29 mouse cellular contexts compared by ENCODE assay signal in genomic region chr3:151638326-151638725, GRCm38 (mm10).
DNase-seq lines count a peak whose midpoint lies in the region; ATAC-seq and TF ChIP-seq lines count a peak whose summit lies in the region.
"Had no signal": no experiment of that assay in that cellular context is flagged by ENCODE, and none has a peak within 500 bp of the region (broad histone marks: within the 10 kb centered on the region; RNA-seq: fewer than 3 reads in every experiment).

No protein-coding gene starts in this region.

- peak; percentile 8 for DNase-seq in embryo, embryonic 10.5 days (ENCODE audit: low spot score)
- DNase-seq in embryo, embryonic 9.5 days (ENCODE audit: extremely low spot score) = no peak
- DNase-seq in kidney, postnatal 0 days (ENCODE audit: low spot score) = no peak
- no peak for DNase-seq in kidney, postnatal 25 days
- DNase-seq in 3T3-L1 (ENCODE audit: low read depth, low spot score) = peak; percentile 41
- DNase-seq in brain, adult 2 months (ENCODE audit: low read depth, low spot score) = peak; percentile 5
- no peak for DNase-seq in adrenal gland, postnatal 10 days
- no peak for DNase-seq in embryonic facial prominence, embryonic 10.5 days (ENCODE audit: low spot score)
- DNase-seq: adrenal gland, postnatal 14 days; cerebellum, adult 8-10 months; cerebellum, postnatal 36 days; gastrocnemius, adult 2 months; kidney, adult 18-20 months; right cerebral cortex, adult 18-20 months; thymus, adult 2 months had no signal

- H3K4me3 ChIP-seq in kidney, postnatal 0 days (replicated peaks; ENCODE audit: low read depth, low read length) = no peak overlapping the region
- no peak overlapping the region for H3K4me3 ChIP-seq in embryonic facial prominence, embryonic 10.5 days
- H3K4me3 ChIP-seq: embryonic facial prominence, embryonic 13.5 days; erythroblast, embryonic 14.5 days; forebrain, embryonic 12.5 days; gastrocnemius, adult 2 months; heart, embryonic 10.5 days; hindbrain, embryonic 10.5 days; limb, embryonic 12.5 days; liver, embryonic 12.5 days; lung, embryonic 15.5 days; midbrain, embryonic 10.5 days; neural tube, embryonic 15.5 days had no signal

- no peaks in the 10 kb centered on the region for H3K36me3 ChIP-seq in kidney, postnatal 0 days (ENCODE audit: insufficient read depth, low read length)
- no peaks in the 10 kb centered on the region for H3K36me3 ChIP-seq in embryonic facial prominence, embryonic 10.5 days (replicated peaks)
- H3K36me3 ChIP-seq: embryonic facial prominence, embryonic 13.5 days; forebrain, embryonic 12.5 days; heart, embryonic 10.5 days; hindbrain, embryonic 10.5 days; limb, embryonic 12.5 days; liver, embryonic 12.5 days; lung, embryonic 15.5 days; midbrain, embryonic 10.5 days; neural tube, embryonic 15.5 days had no signal

- TF ChIP-seq CTCF in kidney, postnatal 0 days (IDR thresholded peaks at IDR 0.05; ENCODE audit: low read depth) = peak; percentile 52

- H3K27me3 ChIP-seq in kidney, postnatal 0 days (ENCODE audit: insufficient read depth, low read length) = no peaks in the 10 kb centered on the region
- H3K27me3 ChIP-seq in embryonic facial prominence, embryonic 10.5 days (replicated peaks; ENCODE audit: low read depth, poor library complexity, severe bottlenecking) = no peaks in the 10 kb centered on the region
- H3K27me3 ChIP-seq: embryonic facial prominence, embryonic 13.5 days; forebrain, embryonic 12.5 days; limb, embryonic 12.5 days; liver, embryonic 12.5 days; lung, embryonic 15.5 days; neural tube, embryonic 15.5 days had no signal

- no peak overlapping the region for H3K27ac ChIP-seq in kidney, postnatal 0 days
- H3K27ac ChIP-seq in embryonic facial prominence, embryonic 10.5 days (replicated peaks) = no peak overlapping the region
- H3K27ac ChIP-seq: embryonic facial prominence, embryonic 13.5 days; forebrain, embryonic 12.5 days; gastrocnemius, adult 2 months; heart, embryonic 10.5 days; hindbrain, embryonic 10.5 days; limb, embryonic 12.5 days; liver, embryonic 12.5 days; lung, embryonic 15.5 days; macrophage; midbrain, embryonic 10.5 days; neural tube, embryonic 15.5 days had no signal

- H3K4me2 ChIP-seq in kidney, postnatal 0 days (ENCODE audit: low read length) = no peak overlapping the region
- H3K4me2 ChIP-seq: embryonic facial prominence, embryonic 13.5 days; forebrain, embryonic 12.5 days; limb, embryonic 12.5 days; liver, embryonic 12.5 days; lung, embryonic 15.5 days; neural tube, embryonic 15.5 days had no signal

- ATAC-seq in kidney, postnatal 0 days (replicated peaks; ENCODE audit: low FRiP score, low read depth) = no peak
- ATAC-seq: activated CD4-positive, CD25-positive, alpha-beta regulatory T cell, adult 4 months; CD4-positive, CD25-positive, alpha-beta regulatory T cell, adult 4 months; liver, embryonic 12.5 days; midbrain, embryonic 16.5 days had no signal

- H3K4me1 ChIP-seq in kidney, postnatal 0 days (replicated peaks; ENCODE audit: insufficient read depth, low read length) = no peaks in the 10 kb centered on the region
- H3K4me1 ChIP-seq in embryonic facial prominence, embryonic 10.5 days = no peaks in the 10 kb centered on the region
- H3K4me1 ChIP-seq: embryonic facial prominence, embryonic 13.5 days; forebrain, embryonic 12.5 days; heart, embryonic 10.5 days; hindbrain, embryonic 10.5 days; limb, embryonic 12.5 days; liver, embryonic 12.5 days; lung, embryonic 15.5 days; midbrain, embryonic 10.5 days; neural tube, embryonic 15.5 days had no signal

- H3K9me3 ChIP-seq in kidney, postnatal 0 days (replicated peaks; ENCODE audit: low read length) = no peaks in the 10 kb centered on the region
- H3K9me3 ChIP-seq in embryonic facial prominence, embryonic 10.5 days = no peaks in the 10 kb centered on the region
- H3K9me3 ChIP-seq: embryonic facial prominence, embryonic 13.5 days; forebrain, embryonic 12.5 days; heart, embryonic 10.5 days; hindbrain, embryonic 10.5 days; limb, embryonic 12.5 days; liver, embryonic 12.5 days; lung, embryonic 15.5 days; midbrain, embryonic 10.5 days; neural tube, embryonic 15.5 days had no signal

- no peak overlapping the region for H3K9ac ChIP-seq in kidney, postnatal 0 days (ENCODE audit: low read depth, low read length)
- H3K9ac ChIP-seq: embryonic facial prominence, embryonic 13.5 days; forebrain, embryonic 12.5 days; limb, embryonic 12.5 days; liver, embryonic 12.5 days; lung, embryonic 15.5 days; neural tube, embryonic 15.5 days had no signal

- WGBS in kidney, postnatal 0 days = 92% methylated on average over 1 of the region's 1 CpGs
- WGBS in embryonic facial prominence, embryonic 10.5 days = 88% methylated on average over 1 of the region's 1 CpGs

Comparison
In these comparisons a context has a peak if more than half of its experiments do, and no peak if none do; other contexts are left out.
1. DNase-seq: peak in embryo, embryonic 10.5 days (single experiment), 3T3-L1 (single experiment) and brain, adult 2 months (single experiment); none in embryo, embryonic 9.5 days (single experiment), kidney, postnatal 0 days (single experiment), kidney, postnatal 25 days (0 of 2), adrenal gland, postnatal 10 days (single experiment) and embryonic facial prominence, embryonic 10.5 days (single experiment).